Mouse (Mus musculus): ENCODE measurements at regions not wholly inside any gene's neighbourhood (a gene's known extent, or its start where the extent isn't known, plus 50 kb on each side); places are given as distances from the start of the nearest gene placed in this dataset.

- DNase-seq = no peak
These were observed 93.7 kb upstream of the Gm47985 start for GRCm38 (mm10) chr1:151088535-151089125.

DNA sequence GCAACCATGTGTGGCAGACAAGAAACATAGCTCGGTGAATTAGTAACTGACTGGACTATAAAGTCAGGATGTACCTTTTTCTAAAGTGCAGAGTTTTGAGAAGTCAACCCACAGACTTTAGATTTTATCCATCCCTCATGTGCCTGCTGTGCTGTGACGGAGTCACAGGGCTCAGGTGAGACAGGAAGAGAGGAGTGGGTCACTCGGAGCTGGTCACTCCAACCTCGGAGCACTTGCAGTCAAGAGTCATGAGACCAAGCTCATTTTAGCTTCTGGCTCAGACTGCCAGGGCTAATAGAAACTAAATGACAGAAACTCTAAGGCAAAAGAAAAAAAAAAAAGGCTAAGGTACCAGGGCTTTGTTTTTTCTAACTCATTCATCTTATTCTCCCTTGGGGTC is 90.3 kb upstream of the Gm47985 start:
- no peak for DNase-seq

DNA sequence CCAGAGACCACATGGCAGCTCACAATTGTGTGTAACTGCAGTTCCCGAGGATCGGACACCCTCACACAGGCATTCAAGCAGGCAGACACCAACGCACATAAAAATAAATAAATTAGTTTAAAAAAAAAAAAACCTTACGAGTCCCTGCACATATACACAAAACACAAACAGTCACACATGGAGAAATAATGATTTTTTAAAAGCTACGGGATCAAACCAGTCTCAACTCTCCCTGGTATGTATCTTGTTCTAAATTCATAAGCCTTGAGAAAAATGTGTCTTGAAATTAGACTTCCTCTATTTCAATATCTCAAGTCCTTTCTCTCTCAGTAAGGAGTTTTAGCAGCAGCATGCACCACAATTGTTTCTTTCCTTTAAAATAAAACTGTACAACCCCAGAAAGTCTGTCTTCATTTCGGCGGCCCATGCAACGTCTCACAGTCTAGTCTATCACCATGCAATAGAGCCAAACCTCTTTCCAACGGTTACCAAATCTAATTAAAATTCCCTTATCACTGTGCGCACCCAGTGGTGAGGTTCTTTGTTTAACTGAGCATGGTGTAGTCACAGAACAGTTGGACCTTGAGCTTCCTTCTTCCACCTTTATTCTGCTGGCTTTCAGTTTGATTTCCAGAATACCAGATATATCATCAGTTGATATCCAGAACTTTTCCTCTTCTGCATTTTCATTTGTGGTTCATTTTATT is 86.8 kb upstream of the Gm47985 start:
- DNase-seq = no peak

DNA sequence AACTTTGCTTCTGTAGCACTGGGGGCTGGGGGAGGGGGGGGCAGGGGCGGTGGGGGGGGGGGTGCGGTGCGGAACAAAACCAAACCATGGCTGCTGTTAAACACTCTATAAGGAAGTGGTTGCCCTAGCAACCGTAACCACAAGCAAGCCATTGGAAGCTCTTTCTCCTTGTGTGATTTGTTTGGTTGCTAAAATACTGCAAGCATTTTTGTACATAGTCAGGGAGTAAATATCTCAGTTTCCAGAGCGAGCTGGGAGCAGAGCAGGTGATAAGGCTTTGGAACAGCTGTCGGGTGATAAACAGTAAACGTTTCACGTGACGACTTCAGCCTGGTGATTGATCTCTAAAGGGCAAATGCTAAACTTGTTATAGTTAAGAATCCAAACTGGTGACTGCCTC is 86.3 kb upstream of the Gm47985 start:
- no peak for DNase-seq

- DNase-seq = no peak
These were observed 84.8 kb upstream of the Gm47985 start for GRCm38 (mm10) chr1:151097506-151097905.

DNA sequence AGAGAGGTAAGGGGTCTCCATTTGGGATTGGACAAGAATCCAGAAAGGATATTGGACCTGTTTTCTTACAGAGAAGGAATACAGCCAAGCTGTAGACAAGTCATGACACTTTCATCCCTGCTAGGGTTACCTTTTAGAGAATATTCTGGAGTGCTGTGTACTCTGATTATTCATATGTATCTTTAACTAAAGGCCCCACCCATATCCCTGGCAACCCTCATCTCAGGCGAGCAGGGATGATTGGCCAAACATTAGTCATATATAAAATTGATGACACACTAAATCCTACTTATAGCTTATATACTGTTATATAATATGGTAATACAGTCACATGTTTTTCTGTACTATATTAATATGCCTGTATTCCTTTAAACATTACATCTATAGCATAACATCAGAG is 83.6 kb upstream of the Gm47985 start:
- no peak for DNase-seq

GRCm38 (mm10) chr1:151100565-151101483 is 81.5 kb upstream of the Gm47985 start:
- DNase-seq = no peak

GRCm38 (mm10) chr1:151101516-151101915 is 80.8 kb upstream of the Gm47985 start:
- DNase-seq = no peak

- DNase-seq = no peak
These were observed 80.3 kb upstream of the Gm47985 start for GRCm38 (mm10) chr1:151102061-151102460.

GRCm38 (mm10) chr1:151102646-151103391 is 79.5 kb upstream of the Gm47985 start:
- no peak for DNase-seq

DNA sequence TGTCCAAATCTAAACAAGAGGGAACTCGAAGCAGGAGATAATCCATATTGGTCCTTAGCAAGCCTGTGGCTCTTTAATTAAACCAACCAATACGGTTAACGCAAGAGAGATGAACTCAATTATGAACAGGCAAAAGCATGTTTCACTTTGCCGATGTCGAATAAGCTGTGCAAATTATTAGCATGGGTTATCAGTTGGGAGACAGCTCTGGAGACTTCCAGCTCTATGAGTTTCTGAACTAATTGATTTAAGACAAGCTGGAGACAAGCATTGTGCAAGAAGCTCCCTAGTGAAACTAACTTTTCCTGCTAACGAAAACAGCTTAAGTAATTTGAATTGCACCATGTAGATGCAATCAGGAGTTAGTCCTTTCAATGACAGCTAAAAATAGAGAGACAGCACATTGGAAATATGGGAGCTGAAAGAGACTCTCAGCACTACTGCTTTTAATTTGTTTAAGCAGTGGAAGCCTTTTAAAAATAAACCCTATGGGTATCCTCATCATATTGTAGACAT is 78.8 kb upstream of the Gm47985 start:
- no peak for DNase-seq

- DNase-seq = no peak
These were observed 78.0 kb upstream of the Gm47985 start for GRCm38 (mm10) chr1:151104346-151104745.

GRCm38 (mm10) chr1:151104806-151105205 is 77.5 kb upstream of the Gm47985 start:
- no peak for DNase-seq

- DNase-seq = no peak
These were observed 77.1 kb upstream of the Gm47985 start for GRCm38 (mm10) chr1:151105251-151105650.

GRCm38 (mm10) chr1:151107401-151107800 is 74.9 kb upstream of the Gm47985 start:
- no peak for DNase-seq

DNA sequence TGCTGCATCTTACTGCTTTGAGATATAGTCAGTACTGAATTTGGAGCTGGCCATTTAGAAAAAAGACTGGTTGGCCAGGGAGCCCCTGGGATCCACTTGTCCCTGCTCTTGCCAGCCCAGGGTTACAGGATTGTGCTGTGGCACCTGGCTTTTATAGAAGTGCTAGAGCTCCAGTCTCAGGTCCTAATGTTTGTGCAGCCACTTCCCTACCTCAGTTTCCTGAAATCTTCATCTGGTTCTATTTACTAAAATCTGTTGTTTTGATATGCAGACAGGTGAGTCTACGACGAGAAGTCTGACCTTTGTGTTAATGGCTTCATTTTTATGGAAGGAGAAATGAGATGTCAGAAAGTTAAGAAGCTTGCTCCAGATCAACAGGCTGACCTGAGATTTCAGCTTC is 73.0 kb upstream of the Gm47985 start:
- no peak for DNase-seq

DNA sequence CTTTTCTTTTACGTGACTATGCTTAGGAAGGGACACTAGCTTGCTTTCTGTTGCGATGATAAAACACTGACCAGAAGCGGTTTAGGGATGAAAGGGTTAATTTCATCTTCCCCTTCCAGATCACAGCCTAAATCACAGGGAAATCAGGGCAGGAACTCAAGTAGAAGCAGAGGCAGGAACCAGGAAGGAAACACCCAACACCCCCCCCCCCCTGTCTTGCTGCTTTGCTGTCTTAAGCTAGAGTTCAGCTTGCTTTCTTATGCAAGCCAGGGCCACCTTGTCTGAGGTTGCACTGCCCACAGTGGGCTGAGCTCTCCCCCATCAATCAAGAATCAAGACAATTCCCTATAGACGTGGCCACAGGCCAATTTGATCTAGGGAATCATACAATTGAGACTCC is 71.9 kb upstream of the Gm47985 start:
- no peak for DNase-seq

GRCm38 (mm10) chr1:151111683-151112082 is 70.7 kb upstream of the Gm47985 start:
- DNase-seq = no peak

DNA sequence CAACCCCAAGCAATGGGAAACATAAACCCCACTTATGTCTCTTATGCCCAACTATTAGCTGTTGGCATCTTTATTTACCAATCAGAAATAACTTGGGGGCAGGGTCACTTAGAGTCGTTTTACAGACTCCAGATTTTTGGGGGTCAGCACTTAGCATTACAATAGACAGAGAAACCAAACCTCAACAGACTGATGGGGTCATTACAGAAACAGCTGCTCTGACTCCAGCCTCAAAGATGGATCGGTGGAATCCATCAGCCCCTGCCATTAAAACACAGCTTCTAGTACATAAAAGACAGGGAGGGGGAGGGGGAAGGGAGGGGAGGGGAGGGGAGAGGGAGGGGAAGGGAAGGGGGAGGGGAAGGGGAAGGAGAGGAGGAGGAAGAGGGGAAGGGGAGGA is 69.9 kb upstream of the Gm47985 start:
- DNase-seq = no peak

DNA sequence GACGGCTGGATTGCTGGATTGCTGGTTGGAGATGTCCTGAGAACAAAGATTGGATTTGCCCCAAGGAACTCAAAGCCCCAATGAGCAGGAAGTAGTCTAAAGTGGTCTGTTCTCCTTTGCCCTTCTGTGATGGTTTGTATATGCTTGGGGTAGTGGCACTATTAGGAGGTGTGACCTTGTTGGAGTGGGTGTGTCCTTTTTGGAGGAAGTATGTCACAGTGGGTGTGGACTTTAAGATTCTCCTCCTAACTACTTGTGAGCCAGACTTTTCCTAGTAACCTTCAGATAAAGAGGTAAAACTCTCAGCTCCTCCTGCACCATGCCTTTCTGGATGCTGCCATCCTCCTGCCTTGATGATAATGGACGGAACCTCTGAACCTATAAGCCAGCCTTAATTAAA is 69.1 kb upstream of the Gm47985 start:
- no peak for DNase-seq

DNA sequence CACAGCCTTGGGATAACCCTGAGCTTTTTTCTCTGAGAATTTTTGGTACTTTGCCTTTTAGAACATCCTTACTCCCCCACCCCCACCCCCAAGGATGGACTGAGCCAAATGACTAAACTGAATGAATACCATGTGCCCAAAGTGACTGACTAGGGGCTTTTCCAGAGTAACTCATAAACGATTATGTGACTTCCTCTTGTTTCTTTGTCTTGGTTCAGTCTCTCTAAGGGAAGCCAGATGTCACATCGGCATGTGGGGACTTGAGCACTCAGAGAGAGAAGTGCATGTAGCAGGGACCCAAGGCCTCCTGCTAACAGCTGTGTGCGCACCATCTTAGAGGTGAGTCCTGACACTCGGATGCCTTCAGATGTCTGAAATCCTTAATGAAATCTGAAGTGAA is 63.8 kb upstream of the Gm47985 start:
- no peak for DNase-seq

DNA sequence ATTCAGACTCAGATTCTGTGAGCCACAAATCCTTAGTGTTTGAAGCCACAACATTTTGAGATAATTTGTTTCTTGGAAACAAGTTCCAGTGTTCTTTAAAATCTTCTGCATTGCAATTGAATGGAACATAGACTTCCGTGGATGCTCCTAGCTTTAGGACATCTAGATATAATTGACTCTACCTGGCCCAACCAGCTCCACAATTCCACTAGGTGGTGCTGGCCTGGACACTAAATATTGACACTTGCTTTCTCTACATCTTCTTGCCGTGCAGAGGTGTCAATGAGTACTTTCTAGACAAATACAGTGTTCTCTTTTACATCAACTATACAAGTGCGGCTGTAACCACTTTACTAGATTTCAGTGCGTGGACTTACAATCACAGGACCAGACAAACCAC is 63.4 kb upstream of the Gm47985 start:
- no peak for DNase-seq

Measured in gastrocnemius, postnatal 25 days (tissue).